Mouse (Mus musculus) thymus, postnatal 36 days (tissue): Measurements from ENCODE around the gene Ppp1r9b.
"Not testable (repeated sequence)": the region's sequence is repeated elsewhere in the genome, so short reads cannot be mapped to it uniquely, and the experiment has no call there.

Experiments used
- DNase-seq, 2 experiments: peaks; one replicate each; pipeline ENCODE4 v3.0.0; 2022; ENCODE audit warnings: mixed read lengths in 2 of 2

The Ppp1r9b gene

GRCm38 (mm10) chr11:94990749-94991577, at the start of gene Ppp1r9b:
Gene Ppp1r9b (plus strand): TSS chr11:94991035.
- DNase-seq, result peak; percentile 93

DNA sequence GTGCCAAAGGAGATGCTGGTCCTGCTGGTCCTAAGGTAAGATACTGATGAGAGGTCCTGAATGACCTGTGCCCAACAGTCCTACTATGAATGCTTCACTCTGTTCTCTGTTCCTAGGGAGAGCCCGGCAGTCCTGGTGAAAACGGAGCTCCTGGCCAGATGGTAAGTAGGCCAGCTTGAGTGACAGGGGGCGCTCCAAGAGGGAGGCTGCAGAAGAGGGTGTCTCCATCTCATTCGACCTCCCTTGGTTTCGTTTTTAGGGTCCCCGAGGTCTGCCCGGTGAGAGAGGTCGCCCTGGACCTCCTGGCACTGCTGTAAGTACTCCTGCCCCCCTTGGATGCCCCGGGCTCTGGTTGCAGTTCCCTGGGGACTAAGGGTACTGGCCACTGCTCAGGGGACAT, 49.7 kb upstream of the Ppp1r9b start:
- DNase-seq, result no peak

DNA sequence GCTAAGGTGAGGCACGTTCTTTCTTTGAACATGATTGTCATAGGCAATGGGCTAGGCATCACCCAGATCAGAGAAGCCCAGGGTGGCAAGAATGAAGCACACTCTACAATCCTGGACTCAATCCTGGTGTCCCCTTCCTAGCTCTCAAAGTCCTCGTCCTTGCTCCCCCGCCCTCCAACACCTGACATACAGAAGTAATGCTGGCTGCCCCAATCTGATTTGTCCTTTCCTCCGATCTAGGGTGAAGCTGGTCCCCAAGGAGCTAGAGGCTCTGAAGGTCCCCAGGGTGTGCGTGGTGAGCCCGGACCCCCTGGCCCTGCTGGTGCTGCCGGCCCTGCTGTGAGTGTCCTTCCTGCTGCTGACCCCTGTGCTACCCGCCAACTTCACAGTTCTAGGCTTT, 49.1 kb upstream of the Ppp1r9b start:
- no peak for DNase-seq

DNA sequence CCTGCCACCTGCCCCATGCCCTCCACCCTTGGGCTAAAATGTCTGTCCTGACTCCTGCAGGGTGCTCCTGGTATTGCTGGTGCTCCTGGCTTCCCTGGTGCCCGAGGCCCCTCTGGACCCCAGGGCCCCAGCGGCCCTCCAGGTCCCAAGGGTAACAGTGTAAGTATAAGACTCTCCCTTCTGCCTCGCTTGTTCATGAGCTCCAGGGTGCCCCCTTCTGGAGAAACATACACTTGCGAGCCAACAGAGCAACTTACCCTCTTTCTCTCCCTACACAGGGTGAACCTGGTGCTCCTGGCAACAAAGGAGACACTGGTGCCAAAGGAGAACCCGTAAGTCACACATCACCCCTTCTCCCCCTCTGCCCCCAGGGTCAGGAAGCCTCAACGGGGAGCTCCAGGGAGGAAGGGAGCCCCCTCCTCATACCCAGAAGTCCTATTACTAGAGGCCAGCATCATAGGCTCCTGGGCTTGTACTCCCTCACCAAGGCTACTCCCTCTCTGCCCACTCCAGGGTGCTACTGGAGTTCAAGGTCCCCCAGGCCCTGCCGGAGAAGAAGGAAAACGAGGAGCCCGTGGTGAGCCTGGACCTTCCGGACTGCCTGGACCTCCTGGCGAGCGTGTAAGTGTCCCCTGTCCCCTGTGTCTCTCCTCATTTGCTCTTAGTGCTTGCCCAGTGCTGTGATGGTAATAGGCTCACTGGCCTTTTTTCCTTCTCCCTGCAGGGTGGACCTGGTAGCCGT, 48.4 kb upstream of the Ppp1r9b start:
- DNase-seq, result peak; percentile 46 to 57

DNA sequence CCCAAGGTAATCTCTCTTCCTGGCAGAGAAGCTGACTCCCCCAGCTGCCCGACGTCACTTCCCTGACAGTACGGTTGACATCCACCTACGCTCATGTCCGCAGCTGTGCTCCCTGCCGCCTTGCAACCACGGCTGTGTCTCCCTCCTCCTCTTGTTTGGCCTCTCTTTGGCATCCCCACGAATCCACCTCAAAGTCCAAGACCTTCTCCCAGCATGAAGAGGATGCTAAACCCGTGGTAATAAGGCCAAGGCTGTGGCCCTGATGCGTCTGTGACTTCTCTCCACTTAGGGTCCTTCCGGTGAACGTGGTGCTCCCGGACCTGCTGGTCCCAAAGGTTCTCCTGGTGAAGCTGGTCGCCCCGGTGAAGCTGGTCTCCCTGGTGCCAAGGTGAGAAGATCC, 47.8 kb upstream of the Ppp1r9b start:
- DNase-seq, result no peak

DNA sequence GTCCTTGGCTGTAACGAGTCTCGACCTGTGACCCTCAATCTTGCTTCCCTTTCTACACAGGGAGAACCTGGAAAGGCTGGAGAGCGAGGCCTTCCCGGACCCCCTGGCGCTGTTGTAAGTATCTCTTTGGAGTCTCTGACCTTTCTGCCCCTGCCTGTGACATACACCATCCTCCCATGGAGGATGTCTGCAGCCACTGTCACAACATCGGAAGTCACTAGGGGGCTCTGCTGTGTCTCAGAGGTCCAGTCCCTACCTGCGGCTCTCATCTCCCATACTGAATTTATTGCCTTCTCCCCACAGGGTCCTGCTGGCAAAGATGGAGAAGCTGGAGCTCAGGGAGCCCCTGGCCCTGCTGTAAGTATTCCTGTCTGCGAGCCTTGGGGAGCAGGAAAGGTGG, 46.5 kb upstream of the Ppp1r9b start:
- DNase-seq, result peak in 1 of 2 experiments; percentile 26

- DNase-seq, result no peak
Measured at GRCm38 (mm10) chr11:94945236-94945635, 45.6 kb upstream of the Ppp1r9b start.

GRCm38 (mm10) chr11:94952169-94952568, 38.7 kb upstream of the Ppp1r9b start:
- DNase-seq, result no peak

- DNase-seq, result no peak
Measured at GRCm38 (mm10) chr11:94955103-94955502, 35.7 kb upstream of the Ppp1r9b start.

DNA sequence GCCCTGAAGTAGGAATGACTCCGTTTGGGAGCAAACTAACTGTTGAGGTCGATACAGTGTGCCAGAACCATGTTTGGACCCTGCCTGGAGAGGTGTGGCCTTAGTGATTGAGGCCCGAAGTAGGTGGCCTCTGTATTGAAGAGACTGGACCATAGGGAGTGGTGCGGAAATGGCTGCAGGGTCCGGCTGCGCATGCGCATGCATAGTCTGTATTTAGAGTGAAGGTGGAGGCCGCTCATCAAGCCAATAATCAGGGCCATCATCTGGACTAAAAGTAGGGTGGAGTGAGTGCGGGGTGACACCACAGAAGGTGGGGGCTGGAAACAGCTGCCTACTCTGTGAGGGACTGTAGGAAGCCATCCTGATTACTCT, 33.2 kb upstream of the Ppp1r9b start:
- DNase-seq, result no peak

GRCm38 (mm10) chr11:94958065-94958858, 32.6 kb upstream of the Ppp1r9b start:
- DNase-seq, result no peak

DNA sequence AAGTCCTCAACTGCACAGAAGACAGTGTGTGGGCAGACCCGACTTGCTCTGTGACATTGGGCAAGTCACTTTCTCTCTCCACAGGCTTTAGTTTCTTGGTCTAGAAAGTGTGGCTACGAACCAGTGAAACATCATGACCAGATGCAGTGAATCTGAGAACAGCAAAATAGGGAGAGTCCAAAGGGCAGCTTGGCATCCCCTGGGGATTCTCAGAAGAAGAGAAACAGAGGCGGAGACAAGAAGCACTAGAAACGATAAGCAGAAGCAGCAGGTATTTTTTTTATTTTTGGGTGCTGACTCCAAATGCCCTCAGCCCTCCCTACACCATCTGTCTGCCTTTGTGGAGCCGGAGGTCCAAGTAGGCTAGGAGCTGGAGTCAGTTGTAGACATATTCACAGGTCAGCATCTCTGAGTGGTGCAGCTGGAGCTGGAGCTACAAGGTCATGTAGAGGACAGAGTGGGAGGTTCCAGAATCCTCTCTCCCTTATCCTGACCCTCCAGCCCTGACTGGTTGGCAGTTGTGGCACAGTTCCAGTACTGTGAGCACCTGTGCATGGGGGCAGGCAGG, 28.2 kb upstream of the Ppp1r9b start:
- no peak for DNase-seq

- DNase-seq, result no peak
Measured at GRCm38 (mm10) chr11:94967419-94967818, 23.4 kb upstream of the Ppp1r9b start, which contains the start of gene Hils1. Gene Hils1 (plus strand): TSS chr11:94967593.

DNA sequence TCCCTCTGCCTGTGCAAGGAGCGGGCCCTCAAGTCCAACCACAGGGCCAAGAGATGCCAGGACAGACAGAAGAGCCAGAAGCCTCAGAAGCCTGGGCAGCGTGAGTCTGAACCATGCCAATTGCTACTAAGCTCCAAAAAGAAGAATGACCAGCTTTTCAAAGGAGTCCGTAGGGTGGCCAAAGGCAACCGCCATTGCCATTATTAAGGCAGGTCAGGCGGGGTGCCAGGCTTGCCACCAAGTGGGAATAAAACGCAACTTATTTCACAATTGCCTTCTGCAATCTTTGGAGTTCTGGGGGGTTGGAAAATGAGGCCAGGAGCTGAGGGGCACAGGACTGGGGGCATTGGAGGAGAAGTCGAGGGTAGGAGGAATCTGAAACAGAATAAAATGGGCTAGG, 22.6 kb upstream of the Ppp1r9b start:
- no peak for DNase-seq

DNA sequence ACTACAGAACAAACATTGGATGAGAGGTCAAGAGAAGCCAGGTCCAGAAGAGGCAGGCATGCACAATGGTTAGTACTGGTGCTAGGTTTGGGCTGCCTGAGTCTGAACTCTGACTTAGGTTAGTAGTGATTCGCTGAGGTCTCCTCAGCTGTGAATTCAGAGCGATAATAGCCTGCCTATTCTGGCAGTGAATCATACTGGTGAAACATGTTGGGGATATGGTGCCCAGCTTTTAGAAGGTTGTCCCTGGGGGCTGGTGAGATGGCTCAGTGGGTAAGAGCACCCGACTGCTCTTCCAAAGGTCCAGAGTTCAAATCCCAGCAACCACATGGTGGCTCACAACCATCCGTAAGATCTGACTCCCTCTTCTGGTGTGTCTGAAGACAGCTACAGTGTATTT, 21.1 kb upstream of the Ppp1r9b start:
- not testable (repeated sequence) for DNase-seq

- peak; percentile 37 to 52 for DNase-seq
Measured at GRCm38 (mm10) chr11:94970210-94970943, 20.5 kb upstream of the Ppp1r9b start.

- DNase-seq, result no peak
Measured at GRCm38 (mm10) chr11:94971895-94972615, 18.8 kb upstream of the Ppp1r9b start.

- DNase-seq, result no peak
Measured at GRCm38 (mm10) chr11:94972887-94973286, 17.9 kb upstream of the Ppp1r9b start.

DNA sequence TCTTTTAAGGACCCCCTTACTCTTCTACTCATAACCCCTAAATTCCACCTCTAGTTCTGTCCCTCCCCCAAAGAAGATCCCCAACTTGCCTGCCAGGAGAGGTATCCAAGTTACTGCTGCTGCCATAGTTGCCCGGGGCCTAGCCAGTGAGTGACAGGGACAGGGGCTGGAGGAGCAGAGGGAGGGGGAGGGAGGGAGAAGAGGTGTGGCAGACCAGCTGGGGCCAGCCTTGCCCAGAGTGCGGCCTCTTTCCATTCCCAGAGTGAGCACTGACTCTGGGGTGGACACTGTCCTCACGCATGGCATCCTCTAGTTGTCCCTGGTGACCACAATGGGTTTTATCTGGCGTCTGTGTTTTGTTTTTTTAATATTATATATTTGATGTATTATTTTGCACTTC, 17.5 kb upstream of the Ppp1r9b start:
- no peak for DNase-seq

DNA sequence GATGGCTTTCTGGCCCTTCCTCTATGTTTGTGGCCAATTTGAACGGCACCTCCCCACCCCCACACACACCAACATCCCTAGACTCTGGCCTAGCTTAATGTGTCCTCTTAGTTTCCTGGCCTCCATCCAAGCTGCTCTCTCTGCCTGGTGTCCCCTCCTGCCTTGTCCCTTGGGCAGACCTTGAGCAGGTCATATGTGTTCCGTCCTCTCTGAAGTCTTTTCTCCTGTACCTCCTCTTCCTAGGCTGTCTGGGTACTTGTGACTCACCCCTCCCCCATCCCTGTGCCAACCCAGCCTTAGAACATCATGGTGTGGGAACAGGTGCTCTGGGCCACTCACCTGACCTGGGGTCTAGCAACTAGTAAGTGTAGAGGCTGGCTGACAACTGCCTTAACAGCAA, 15.9 kb upstream of the Ppp1r9b start:
- no peak for DNase-seq

DNA sequence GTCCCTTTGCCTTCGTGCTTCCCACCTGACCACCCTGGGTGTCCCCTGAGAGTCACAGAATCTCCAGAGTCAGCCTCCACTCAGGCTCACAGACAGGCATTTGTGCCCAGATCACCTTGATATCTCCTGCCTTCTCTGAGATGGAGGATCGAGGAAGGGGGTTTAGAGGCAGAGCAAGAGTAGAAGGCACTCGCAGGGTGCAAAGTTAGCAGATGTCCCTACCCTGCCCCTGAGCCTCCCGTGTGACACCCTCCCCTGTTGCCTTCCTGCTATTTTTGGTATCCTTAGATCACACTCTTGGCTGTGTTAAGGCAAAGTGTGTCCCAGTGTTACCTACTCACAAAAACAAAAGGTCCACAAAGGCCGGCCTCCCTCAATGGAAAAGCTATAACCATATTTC, 14.6 kb upstream of the Ppp1r9b start, which contains the start of gene Sgca:
Sgca (minus strand) TSS at position 129 of the 400 bp plus-strand sequence.
- DNase-seq, result no peak
